Mouse (Mus musculus) regulatory T cell (primary cell): Measurements from ENCODE around the gene Gm6904.
"Not testable (repeated sequence)": the region's sequence is repeated elsewhere in the genome, so short reads cannot be mapped to it uniquely, and the experiment has no call there.

Source experiments
- in situ Hi-C: fragments of 300-600 bp; cut with MboI, MseI; formaldehyde crosslinking; loops from one replicate; pipeline ENCODE4 v1.15.1; 2025; ENCODE audit warnings: high pct_unique_total_duplicates

The Gm6904 gene

GRCm38 (mm10) chr14:59260056-59260455, at the start of gene Gm6904:
TSS of gene Gm6904 (minus strand) at chr14:59260216.
- in situ Hi-C loops: no loop called here

GRCm38 (mm10) chr14:59297391-59297790, 37.4 kb upstream of the Gm6904 start, which contains the start of gene Phf11a:
TSS of gene Phf11a (minus strand) at chr14:59297522.
- in situ Hi-C loops: not testable (repeated sequence)

DNA sequence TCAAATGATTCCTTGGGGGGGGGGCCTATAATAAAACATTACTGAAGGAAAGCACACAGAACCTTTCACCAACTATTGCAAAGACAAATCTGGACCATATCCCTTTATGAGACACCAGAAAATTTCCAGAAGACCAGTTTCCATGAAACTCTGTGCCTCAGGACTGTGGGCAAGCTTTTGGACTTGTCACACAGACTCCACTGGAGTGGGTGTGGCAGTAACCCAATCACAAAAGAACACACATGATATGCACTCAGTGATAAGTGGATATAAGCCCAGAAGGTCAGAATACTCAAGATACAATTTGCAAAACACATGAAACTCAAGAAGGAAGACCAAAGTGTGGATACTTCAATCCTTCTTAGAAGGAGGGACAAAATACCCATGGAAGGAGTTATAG, 31.8 kb upstream of the Gm6904 start:
- in situ Hi-C loops: loop anchor here (5.0 kb wide), 1 partner anchor 46 kb away; no protein-coding TSS in a partner anchor

DNA sequence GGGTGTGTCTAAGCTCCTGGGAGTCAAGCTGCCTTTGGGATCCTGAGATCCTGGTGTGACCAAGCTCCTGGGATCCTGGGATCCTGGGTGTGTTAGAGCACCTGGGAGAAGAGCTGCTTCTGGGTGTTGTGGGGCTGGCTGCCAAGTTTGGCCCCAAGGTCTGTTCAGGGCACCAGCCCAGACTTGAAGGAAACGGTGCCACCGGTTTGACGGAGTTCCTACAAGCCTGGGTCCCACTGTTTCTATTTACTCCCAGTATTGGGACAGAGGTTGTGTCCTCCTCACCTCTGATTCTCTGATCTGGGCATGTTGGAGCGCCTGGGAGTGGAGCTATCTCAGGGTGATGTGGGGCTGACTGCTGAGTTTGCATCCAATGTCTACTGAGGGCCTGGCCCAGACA, 14.9 kb upstream of the Gm6904 start:
- in situ Hi-C loops: loop anchor here (5.0 kb wide), 1 partner anchor 42 kb away; no protein-coding TSS in a partner anchor

- in situ Hi-C loops: not testable (repeated sequence)
Measured at GRCm38 (mm10) chr14:59255861-59256260, 4.2 kb downstream of the Gm6904 start.

GRCm38 (mm10) chr14:59250350-59250749, 9.7 kb downstream of the Gm6904 start:
- in situ Hi-C loops: not testable (repeated sequence)

- in situ Hi-C loops: no loop called here
Measured at GRCm38 (mm10) chr14:59233635-59234034, 26.4 kb downstream of the Gm6904 start.

GRCm38 (mm10) chr14:59232003-59232402, 28.0 kb downstream of the Gm6904 start:
- in situ Hi-C loops: no loop called here

DNA sequence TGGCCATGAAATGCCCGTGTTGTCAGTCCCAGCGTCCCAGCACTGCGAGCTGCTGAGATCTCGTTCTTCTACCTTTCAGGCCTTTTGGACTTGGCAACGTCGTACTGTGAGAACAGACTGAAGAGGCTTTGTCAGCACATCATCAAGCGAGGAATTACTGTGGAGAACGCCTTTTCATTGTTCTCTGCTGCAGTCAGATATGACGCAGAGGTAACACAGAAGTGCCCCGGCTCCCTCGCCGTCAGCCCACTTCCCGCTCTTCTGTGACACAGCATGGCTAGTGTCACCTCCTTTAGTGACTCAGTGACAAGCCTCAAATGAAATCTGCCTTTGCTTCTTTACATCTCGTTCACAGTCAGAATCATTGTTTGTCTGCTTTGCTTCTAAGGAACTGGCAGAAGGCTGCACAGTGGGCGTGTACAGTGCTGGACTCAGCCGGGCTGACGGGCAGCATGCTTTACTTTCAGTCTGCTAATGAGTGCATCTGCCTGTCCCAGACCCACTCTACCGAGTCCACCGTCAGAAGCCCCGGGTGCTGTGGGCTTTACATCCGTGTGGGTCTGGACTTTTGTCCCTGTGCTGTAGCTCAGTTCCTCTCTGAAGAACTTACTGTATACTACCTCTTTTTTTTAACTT, 29.6 kb downstream of the Gm6904 start:
- in situ Hi-C loops: no loop called here

GRCm38 (mm10) chr14:59229822-59230221, 30.2 kb downstream of the Gm6904 start:
- in situ Hi-C loops: no loop called here

DNA sequence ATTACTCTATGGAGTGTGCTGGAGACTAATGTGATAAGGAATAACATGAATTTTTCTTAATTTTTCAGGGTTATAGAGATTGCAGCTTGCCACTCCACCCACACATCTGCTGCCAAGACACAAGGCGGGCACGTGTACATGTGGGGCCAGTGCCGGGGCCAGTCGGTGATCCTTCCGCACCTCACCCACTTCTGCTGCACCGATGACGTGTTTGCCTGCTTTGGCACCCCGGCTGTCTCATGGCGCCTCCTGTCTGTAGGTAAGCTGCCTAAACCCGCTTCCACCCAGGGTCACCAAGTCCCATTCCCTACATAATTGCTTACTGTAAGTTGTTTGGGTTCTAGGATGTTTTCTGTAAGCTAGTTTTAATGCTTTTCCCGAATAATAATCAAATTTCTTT, 33.8 kb downstream of the Gm6904 start:
- in situ Hi-C loops: no loop called here

- in situ Hi-C loops: loop anchor here (10.0 kb wide), 1 partner anchor 1734 kb away; no protein-coding TSS in a partner anchor
Measured at GRCm38 (mm10) chr14:59219241-59219640, 40.8 kb downstream of the Gm6904 start.

DNA sequence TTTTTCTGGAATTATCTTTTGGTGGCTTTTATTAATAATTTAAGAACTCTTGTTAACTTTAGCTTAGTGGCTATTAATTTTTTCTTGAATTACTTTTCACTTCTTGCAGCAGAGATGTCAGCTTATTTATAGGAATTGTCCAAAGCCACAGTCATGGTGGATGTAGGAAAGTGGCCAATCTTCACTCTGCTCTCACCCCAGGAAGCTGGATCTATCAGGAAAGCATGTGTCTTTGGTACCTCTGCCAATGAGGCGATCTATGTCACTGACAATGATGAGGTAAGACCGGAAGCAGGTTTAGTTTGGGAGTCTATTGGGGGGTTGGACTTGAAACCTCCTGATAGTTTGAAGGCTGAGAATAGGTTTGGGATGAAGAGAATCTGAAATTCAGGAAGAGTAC, 50.2 kb downstream of the Gm6904 start:
- in situ Hi-C loops: loop anchor here (10.0 kb wide), 1 partner anchor 1725 kb away; no protein-coding TSS in a partner anchor

GRCm38 (mm10) chr14:59209003-59209402, 51.0 kb downstream of the Gm6904 start:
- in situ Hi-C loops: no loop called here

DNA sequence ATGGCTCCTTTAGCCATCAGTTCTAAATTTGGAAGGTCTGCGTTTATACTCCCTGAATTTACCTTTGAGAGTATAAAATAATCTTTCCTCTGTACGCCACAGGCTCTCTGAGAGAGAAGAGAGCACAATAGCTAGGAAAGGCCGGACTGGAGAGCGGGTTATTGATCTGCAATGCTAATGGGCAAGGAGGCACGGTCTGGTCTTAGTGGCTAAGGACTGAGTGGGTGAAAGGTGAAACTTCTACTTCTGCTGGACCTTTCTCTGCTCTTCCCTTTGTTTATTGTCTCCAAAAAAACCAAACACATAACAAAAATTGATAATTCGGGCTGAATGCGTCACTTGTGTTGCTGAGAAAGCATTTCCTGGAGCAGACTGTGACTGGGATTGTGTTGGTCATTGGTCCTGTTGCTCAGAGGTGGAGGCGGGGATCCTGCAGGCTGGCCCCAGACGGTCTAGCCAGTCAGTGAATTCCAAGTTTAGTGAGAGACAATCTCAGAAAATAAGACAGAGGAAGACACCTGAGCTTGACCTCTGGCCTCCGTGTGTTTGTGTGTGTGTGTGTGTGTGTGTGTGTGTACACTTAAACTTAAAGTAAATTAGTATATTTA, 53.9 kb downstream of the Gm6904 start:
- in situ Hi-C loops: no loop called here

- in situ Hi-C loops: no loop called here
Measured at GRCm38 (mm10) chr14:59205461-59205860, 54.6 kb downstream of the Gm6904 start.

DNA sequence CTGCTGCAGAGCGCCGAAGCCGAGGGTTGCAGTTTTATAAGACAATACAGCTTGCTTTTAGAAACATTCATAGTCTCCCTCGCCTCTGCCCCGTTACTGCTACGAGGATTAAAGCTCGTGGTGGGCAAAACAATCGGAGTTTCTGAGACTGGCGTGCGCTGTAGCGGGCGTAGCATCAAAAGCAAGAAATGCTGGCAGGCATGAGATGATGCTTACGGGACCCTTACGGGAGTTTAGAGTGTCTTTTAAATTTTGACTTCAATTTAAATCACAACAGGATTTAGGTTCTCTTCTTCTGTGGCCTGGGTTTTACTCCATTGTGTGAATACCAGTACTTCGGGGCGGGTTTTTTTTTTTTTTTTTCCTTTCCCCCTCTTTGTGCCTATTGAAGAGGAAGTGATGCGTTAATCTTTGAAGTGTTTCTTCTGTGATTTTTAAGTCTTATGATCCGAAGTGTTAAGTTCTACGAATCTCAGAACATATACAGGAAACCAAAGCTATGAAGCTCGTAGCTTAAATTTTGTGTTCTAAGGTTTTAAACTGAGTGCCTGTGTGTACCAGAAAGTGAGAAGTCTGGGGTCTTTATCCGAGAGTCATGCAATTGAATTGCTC, 58.3 kb downstream of the Gm6904 start:
- in situ Hi-C loops: no loop called here

- in situ Hi-C loops: no loop called here
Measured at GRCm38 (mm10) chr14:59200711-59201603, 59.1 kb downstream of the Gm6904 start, which contains the start of gene Rcbtb1. TSS of gene Rcbtb1 (plus strand) at chr14:59201209.
